In the genomic region with DNA sequence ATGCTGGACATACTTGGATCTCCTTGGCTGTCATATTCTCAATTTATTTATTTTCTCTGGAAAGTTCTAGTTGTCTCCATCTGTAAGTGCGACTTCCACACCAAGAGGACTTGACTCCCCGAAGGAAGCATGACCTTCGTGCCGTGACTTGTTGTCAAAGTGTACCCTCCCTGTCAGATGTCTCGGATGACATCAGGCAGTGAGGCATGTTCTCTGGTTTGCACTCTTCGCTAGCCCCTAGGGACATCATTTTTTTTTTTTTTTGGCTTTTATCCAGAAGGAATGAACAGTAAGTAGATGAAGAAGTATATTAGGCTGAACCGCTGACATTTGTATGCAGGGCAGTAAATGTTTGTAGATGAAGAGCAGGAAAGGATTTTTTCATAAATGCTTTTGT, we compare ENCODE assay signal across 10 mouse cellular contexts.
A peak's percentile ranks its signal among the peaks of the same experiment; 100 is the strongest.
DNase-seq lines count a peak whose midpoint lies in the region; ATAC-seq lines count a peak whose summit lies in the region.
"Had no signal": no experiment of that assay in that cellular context is flagged by ENCODE, and none has a peak within 500 bp of the region (broad histone marks: within the 10 kb centered on the region; RNA-seq: fewer than 3 reads in every experiment).

No protein-coding gene starts in this region.

- H3K4me2 ChIP-seq in heart, embryonic 12.5 days, result no peak overlapping the region
- no peak overlapping the region for H3K4me2 ChIP-seq in embryonic facial prominence, embryonic 15.5 days (replicated peaks)
- no peak overlapping the region for H3K4me2 ChIP-seq in hindbrain, embryonic 12.5 days (replicated peaks)
- H3K4me2 ChIP-seq: liver, embryonic 13.5 days had no signal

- peaks cover 19% of the 10 kb centered on the region for H3K27me3 ChIP-seq in heart, embryonic 12.5 days (replicated peaks)
- no peaks in the 10 kb centered on the region for H3K27me3 ChIP-seq in embryonic facial prominence, embryonic 15.5 days
- peaks cover 3% of the 10 kb centered on the region; the same call in 1 of the 2 replicates for H3K27me3 ChIP-seq in hindbrain, embryonic 12.5 days

- WGBS in heart, embryonic 12.5 days, result 51% methylated on average over 7 of the region's 7 CpGs
- 23% methylated on average over 7 of the region's 7 CpGs for WGBS in embryonic facial prominence, embryonic 15.5 days
- 49% methylated on average over 7 of the region's 7 CpGs for WGBS in hindbrain, embryonic 12.5 days

- peak; percentile 95 for DNase-seq in heart, adult 11 months
- peak; percentile 64 for DNase-seq in kidney, postnatal 10 days
- peak; percentile 39 for DNase-seq in retina, embryonic 14.5 days (ENCODE audit: low spot score)
- DNase-seq in cerebellum, adult 11-12 months, result no peak
- DNase-seq: cerebellum, postnatal 14 days; liver, embryonic 13.5 days had no signal

- no peak for ATAC-seq in heart, embryonic 12.5 days (ENCODE audit: insufficient number of reproducible peaks, low FRiP score)
- no peak for ATAC-seq in embryonic facial prominence, embryonic 15.5 days (ENCODE audit: insufficient number of reproducible peaks, low FRiP score, low TSS enrichment, low read depth)
- ATAC-seq in hindbrain, embryonic 12.5 days (ENCODE audit: low FRiP score), result no peak
- no peak for ATAC-seq in cerebellum, adult (ENCODE audit: insufficient number of reproducible peaks, low FRiP score, low TSS enrichment)

- no peak overlapping the region for H3K4me3 ChIP-seq in heart, embryonic 12.5 days
- H3K4me3 ChIP-seq in embryonic facial prominence, embryonic 15.5 days (replicated peaks), result no peak overlapping the region
- H3K4me3 ChIP-seq in hindbrain, embryonic 12.5 days, result no peak overlapping the region
- H3K4me3 ChIP-seq: liver, embryonic 13.5 days had no signal

- no peak overlapping the region for H3K9ac ChIP-seq in heart, embryonic 12.5 days
- H3K9ac ChIP-seq in embryonic facial prominence, embryonic 15.5 days, result no peak overlapping the region
- H3K9ac ChIP-seq in hindbrain, embryonic 12.5 days, result no peak overlapping the region
- H3K9ac ChIP-seq: liver, embryonic 13.5 days had no signal

- no peak overlapping the region for H3K27ac ChIP-seq in heart, embryonic 12.5 days (ENCODE audit: poor library complexity, severe bottlenecking)
- 0 out of 2 replicates have a peak overlapping the region, but pooled peaks have one; percentile 58 for H3K27ac ChIP-seq in embryonic facial prominence, embryonic 15.5 days (replicated peaks)
- H3K27ac ChIP-seq in hindbrain, embryonic 12.5 days, result no peak overlapping the region; the same call in 1 of the 2 replicates
- H3K27ac ChIP-seq: liver, embryonic 13.5 days had no signal

- no peaks in the 10 kb centered on the region for H3K36me3 ChIP-seq in heart, embryonic 12.5 days
- no peaks in the 10 kb centered on the region for H3K36me3 ChIP-seq in embryonic facial prominence, embryonic 15.5 days
- H3K36me3 ChIP-seq in hindbrain, embryonic 12.5 days, result no peaks in the 10 kb centered on the region
- H3K36me3 ChIP-seq: liver, embryonic 13.5 days had no signal

- H3K9me3 ChIP-seq in heart, embryonic 12.5 days (replicated peaks), result no peaks in the 10 kb centered on the region
- H3K9me3 ChIP-seq in embryonic facial prominence, embryonic 15.5 days (replicated peaks), result no peaks in the 10 kb centered on the region
- H3K9me3 ChIP-seq in hindbrain, embryonic 12.5 days (replicated peaks), result no peaks in the 10 kb centered on the region
- H3K9me3 ChIP-seq: liver, embryonic 13.5 days had no signal

- H3K4me1 ChIP-seq in heart, embryonic 12.5 days (replicated peaks), result peaks cover 34% of the 10 kb centered on the region
- peaks cover 42% of the 10 kb centered on the region for H3K4me1 ChIP-seq in embryonic facial prominence, embryonic 15.5 days
- H3K4me1 ChIP-seq in hindbrain, embryonic 12.5 days, result peaks cover 29% of the 10 kb centered on the region
- H3K4me1 ChIP-seq: liver, embryonic 13.5 days had no signal
